Mouse (Mus musculus) naive thymus-derived CD4-positive, alpha-beta T cell, adult 2 months (primary cell): ENCODE measurements at regions not wholly inside any gene's neighbourhood (a gene's known extent, or its start where the extent isn't known, plus 50 kb on each side); places are given as distances from the start of the nearest gene placed in this dataset.
"Not testable (repeated sequence)": the region's sequence is repeated elsewhere in the genome, so short reads cannot be mapped to it uniquely, and the experiment has no call there.

Experiments used
- DNase-seq: peaks from one replicate; pipeline ENCODE4 v3.0.0-alpha.2; 2011; ENCODE audit warnings: low read depth

DNA sequence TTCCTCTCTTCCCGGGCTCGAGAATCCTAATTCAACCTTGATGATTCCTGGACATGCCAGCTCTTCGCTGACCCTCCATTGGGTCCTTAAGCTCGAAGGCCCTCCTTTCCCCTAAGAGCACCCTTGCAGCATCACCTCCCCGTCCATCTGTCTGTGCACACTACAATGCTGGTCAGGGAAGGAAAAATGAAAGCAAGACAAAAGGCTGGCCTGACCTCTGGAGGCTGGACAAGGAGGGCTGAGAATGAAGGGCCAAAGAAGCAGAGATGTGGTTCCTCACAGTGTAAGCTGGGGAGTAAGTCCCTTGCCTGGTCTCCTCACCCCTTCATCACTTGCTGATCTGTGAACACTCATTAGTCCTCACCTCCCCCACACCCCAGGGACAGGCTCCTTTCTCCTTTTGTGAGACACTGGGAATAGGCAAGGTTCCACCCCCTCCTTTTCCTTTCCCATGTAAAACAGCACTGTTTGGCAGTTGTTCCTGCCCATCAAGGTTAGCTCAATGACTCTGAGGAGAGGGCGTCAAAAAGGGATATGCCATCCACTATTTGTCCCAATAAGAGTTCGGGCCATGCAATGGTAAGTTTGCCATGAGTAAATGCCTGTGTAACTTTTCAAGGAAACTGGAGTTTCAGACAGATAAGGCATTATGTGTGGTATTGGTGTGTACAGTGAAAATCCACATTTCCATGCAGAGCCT lies 332.3 kb downstream of the Diras2 start:
- no peak for DNase-seq

DNA sequence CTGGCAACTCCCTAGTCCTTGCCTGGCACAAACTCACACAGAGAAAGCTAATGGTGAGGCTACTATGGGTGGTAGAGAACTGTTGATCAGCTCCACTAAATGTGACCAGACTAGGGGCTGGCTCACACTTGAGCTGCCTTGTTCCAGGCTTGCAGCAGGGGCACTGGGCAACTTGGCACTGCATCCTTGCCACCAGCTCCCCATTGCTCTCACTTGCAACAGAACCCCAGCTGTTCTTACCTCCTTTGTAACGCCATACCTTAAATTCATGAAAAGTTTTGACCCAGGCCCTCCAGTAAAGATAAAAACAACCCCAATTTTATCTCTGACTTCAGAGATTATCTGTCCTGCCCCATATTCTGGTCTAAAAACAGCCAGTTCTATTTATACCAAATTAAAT lies 328.7 kb downstream of the Diras2 start:
- DNase-seq = no peak

DNA sequence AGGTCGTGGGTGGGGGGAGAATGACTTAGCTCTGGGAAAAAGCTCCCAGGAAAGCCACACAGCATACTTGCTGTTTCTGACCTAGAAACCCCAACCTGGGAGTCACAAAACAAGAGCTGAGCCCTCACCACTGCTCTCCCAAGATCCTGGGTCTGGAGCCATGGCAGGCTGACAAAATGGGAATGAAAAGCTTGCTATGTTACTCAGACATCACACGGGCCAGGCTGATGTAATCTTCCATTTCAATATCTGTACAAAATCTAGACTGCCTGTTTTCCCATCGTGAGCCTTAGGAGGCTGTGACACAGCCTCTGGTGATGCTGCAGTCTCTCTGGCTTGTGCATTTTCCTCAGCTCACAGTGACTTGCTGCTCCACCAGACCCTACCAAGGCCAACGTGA lies 325.1 kb downstream of the Diras2 start:
- no peak for DNase-seq

DNA sequence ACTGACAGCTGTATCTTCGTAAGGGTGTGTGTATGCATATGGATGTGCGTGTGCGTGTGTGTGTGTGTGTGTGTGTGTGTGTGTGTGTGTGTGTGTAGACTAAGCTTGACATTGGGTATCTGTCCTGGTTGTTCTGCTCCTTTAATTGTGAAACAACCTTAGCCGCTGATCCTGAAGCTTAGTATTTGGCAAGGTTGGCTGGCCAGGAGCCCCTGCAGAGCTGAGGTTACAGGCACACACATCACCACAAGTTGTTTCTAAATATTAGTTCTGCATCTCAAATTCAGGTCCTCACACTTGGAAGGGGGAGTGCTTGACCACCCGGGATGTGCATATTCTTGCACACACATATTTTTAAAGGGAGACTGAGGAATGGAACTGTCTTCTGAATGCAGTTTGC lies 314.7 kb downstream of the Diras2 start:
- no peak for DNase-seq

DNA sequence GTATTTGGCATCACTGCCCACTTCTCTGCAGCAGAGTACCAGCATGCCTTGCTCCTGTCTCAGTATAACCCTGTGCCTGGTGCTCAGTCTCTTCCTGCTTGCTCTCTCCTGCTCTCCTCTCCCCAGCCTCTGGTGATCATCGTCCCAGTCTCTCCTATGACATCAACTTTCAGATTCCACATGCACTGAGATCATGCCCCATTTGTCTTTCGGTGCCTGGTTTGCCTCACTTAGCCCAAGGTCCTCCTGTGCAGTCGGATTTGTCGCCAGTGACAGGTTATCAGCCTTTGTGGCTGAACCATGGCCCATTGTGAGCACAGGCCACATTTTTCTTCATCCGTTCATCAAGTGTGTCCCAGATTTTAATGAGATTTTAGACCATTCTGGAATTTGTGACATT lies 314.0 kb downstream of the Diras2 start:
- no peak for DNase-seq

DNA sequence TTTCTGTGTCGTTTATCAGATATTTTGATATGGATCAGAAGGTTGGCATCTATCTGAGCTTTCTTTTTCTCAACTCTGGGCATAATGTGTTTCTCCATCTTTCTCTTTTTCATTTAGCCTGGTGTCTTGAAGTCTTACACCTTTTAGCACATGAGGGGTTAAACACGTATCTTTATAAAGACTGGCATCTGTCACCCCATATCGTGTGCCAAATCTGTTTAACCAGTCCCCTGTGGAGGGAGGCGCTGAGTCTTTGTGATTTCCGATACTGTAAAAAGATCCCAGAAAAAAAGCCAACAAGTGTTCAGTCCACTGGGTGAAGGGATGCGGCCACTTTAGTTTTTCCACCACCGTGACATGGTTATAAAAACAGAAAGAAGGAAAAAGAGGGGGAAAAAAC lies 313.3 kb downstream of the Diras2 start:
- DNase-seq = no peak

DNA sequence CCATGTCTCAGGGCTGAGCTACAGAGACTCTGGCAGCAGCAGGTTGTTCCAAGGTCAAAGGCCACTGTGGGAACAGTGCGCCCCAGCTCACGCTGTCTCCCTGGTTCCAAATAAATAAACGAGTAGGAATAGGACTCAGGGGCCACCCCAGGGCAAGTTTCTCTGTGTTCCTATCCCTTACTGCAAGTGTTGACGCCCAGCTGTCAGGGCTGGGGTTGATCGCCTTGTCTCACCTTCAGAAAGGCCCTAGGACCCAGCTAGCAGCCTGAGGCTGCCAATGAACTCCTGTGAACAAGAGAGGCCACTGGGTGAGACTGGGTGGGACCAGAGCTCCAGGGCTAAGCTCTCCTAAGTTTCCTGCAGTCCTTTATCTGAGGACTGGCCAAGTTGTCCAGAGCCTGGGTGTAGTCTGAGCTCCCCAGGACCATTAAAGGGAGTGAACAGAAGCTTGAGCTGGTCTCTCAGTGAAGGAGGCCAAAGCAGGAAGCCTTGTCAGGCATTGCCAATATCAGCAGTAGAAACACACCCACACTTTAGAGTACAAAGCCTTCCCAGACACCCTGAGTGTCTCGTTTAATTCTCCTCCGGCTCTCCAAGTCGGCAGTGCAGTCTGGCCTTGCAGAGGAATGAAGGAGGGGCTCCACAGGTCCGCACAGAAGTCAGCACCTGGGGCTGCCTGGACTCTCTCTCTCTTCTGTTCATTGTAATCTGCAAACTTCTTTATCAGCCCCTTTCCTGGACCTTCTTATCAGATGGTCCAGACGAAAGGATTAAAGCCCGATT lies 308.6 kb downstream of the Diras2 start:
- DNase-seq = no peak

DNA sequence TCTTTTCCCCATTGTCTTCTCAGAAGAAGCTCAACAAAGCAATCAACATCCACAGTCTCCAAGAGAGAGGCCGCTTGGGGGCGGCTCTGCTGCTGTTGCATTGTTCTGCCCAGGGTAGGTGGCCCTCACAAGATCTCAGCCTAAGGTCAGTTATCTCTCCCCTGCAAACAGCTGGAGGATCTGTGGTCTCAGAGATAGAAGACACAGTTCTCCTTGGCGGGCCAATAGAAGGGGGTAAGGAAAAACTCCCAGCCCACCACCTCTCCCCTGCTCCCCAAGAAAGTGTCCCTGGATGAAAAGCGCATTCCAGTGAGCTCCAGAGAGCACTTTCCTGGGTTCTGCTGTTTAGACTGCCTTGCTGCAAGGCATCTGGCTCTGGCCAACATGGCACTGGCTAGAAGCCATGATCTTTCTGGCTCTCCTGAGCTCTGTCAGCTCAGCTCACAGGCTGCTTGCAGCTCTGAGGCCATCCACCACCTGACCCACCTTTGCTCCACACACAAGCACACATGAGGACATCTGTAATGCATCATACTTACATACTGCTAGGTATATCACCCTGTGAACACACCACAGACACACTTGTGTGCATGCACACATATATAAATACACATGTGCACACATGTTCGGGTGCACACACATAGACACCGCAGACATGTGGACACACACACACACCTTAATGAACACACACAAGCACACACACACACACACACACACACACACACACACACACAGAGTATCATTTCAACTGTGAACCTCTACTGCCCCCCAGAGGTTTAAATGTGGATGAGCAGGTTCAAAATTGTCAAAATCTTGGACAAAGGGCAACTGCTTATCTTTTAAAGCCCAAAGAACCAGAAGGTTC lies 307.7 kb downstream of the Diras2 start:
- DNase-seq = peak; percentile 69

DNA sequence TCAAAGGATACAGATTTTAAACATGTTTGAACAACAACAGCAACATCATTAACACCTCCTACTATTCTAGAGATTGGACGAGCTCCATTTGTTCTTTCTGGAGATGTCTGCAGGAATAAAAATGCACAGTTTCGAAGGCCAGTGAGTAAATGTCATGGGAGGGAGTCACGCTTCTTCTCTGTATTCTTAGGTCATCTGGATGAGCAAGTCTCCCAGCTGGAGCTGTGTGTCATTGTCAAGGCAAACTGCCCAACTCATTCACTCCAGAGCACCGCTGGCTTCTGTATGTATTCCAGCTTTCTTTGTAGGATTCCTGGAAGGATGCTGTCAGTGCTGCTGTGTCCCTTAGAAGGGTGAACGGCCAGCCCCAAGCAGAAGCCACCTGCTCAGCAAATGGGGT lies 297.1 kb downstream of the Diras2 start:
- DNase-seq = no peak

DNA sequence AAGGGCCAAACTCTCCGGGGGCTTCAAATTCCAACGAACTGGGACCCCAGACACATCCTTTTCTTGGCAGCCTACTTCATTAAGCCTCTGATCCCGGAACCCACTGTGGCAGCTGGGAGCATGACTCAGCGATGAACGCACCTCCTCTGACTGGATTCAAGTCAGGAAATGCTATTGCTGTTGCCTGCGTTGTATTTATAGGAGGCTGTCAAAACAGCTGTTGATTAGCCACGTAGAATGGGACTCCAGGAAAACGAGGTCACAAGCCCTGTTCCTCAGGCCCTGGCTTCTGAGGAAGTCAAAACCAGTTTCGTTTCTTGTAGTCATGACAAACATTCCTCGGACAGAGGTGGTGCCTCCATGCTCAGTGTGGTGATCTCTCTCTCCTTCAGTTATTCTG lies 295.0 kb downstream of the Diras2 start:
- DNase-seq = no peak

DNA sequence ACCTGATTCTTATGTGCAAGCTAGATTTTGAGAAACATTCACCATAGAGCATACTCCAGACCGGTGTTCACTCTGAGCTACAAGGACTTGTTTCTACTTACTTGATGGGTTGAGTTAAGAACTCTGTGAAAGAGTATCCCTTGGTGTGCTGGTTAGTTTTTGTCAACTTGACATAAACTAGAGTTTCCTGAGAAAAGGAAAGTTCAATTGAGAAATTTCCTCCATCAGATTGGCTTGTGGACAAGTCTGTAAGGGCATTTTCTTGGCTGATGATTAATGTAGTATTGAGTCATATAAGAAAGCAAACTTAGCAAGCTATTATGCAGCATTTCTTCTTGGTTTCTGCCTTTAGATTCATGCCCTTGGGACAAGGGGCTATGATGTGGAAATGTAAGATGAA lies 291.5 kb downstream of the Diras2 start:
- no peak for DNase-seq

DNA sequence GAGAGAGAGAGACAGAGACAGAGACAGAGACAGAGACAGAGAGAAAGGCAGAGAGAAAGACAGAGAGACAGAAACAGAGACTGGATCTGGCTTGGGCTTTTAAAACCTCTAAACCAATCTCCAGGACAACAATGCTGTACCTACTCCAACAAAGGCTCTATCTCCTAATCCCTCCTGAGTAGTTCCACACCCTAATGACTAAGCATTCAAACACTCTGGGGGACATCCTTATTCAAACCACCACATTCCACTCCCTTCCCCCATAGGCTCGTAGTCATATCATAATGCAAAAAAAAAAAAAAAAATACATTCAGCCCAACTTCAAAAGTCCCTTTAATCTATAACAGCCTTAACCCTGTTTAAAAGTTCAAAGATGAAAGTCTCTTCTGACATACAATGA lies 289.3 kb downstream of the Diras2 start:
- DNase-seq = no peak

DNA sequence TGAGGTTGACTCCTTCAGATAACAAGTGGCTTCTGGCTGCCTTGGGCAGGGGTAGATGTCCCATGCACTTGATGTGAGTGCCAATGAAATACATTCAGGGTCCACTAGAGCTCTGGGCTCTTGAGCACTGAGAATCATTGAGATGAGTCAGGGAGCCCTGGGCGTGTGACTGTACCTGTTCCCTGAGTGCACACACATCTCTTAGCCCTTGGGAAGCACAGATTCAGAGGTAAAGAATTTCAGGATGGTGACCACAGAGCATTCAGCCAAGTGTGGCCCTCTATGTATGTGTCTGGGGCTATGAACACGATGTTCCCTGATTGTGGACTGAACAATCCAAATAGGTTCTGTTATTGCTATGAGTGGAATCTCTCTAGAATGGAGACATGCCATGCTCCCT lies 281.6 kb downstream of the Diras2 start:
- DNase-seq = no peak

DNA sequence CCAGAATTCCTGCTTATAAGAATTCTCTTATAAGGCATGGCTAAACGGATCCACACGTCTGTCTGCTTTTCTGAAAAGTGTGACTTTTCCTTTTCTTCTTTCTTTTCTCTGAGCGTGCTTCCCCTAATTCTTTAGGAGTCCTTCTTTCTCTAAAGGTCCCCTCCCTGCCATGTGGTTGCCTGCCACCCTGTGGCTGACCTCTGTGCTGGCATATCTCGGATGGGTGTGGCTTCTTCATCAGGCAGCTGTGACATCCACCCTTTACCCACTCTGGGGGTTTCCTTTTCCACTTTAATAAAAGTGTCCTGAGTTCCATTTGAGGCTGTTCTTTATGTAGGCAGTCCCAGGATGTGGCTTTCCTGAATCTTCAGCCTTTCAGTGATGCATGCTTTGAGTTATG lies 280.7 kb downstream of the Diras2 start:
- no peak for DNase-seq

DNA sequence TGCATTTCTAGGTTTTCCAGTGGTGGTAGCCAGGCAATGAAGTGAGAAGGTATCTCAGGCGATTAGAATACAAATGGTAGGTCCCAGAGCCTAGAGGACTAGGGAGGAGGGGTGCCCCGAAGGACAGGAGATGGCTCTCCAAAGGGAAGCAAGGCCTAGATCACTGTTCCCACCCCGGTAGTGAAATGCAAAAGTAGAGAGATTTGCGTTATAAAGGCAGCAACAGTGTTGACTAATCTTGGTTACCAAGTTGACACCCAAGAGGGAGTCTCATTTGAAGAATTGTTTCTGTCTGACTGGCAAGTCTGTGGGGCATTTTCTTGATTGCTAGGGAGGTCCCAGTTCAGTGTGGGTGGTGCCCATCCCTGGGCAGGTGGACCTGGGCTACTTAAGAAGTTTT lies 278.8 kb downstream of the Diras2 start:
- no peak for DNase-seq

DNA sequence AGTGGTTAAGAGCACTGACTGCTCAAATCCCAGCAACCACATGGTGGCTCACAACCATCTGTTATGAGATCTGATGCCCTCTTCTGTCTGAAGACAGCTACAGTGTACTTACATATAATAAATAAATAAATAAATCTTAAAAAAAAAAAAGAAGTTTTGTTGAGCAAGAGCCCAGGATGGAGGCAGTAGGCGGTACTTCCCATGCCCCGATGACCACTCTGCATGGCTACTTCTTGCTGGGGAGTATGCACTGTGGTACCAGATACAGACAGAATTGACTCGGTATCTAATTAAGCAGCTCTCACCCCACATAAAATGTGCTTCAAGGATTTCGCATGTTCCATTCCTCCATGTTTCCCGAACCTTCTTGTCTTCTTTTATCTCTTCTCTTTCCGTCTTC lies 278.4 kb downstream of the Diras2 start:
- DNase-seq = not testable (repeated sequence)

DNA sequence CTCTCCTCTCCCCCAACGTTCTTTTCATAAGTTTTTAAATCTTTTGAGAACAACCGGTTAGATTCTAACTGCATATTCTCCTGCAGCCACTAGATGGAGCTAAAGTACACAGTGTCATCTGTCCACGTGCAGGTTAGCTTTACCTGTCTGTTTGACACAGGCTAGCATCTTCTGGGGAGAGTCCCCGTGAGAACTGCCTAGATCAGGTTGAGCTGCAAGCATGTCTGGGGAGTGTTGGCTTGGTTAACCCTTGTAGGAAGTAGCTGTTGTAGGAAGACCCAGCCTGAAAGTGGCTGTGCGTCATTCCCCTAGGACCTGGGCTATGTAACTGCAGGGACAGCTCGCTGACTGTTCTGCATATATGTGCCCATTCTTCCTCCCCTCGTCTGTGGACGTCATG lies 277.9 kb downstream of the Diras2 start:
- peak; percentile 71 for DNase-seq

DNA sequence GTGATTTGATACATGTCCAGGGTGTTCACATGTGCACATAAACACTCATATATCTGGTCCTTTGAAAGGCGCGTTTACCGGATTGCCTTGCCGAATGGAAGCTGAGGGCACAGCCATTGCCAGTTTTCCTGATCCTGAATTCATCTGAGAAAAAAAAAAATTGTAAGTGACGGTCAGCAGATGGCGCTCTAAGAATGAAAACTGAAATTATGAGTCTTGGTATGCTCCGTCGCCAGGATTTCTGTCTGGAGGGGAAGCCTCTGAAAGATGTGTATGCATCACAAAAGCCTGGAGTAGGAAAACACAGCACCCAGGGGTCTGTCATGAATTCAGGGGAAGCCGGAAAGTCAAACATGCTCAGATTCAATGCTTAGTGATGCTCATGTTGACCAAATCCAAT lies 276.9 kb downstream of the Diras2 start:
- DNase-seq = peak; percentile 67

DNA sequence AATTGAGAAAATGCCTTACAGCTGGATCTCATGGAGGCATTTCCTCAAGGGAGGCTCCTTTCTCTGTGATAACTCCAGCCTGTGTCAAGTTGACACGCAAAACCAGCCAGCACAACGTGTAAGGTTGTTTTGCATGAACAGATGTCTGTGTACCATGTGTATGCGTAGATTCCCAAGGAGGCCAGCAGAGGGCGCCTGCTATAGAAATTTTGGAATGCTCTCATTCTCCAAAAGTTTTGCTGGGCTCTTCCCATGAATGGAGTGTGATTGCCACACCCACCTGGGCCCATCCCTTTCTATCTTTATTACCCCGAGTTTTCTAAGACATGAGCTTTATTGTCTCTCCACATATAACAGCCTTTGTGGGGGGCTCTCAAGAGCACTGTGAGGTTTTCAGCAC lies 275.4 kb downstream of the Diras2 start:
- DNase-seq = no peak

DNA sequence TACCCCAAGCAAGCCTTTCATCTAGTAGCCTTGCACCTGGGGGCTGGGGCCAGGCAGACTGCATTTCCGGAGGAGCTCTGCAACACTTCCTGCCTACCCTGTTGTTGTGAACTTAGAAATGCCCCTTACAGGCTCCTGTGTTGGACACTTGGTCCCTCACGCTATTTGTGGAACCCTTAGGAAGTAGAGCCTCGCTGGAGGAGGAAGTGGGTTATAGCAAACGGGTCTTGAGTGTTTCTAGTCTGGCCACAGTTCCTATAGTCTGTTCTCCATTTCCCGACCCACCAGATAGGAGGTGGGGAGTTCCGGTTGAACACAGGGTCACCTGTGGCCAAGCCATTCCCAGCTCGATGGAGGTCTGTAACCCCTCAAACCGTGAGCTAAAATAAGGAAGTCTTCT lies 272.7 kb downstream of the Diras2 start:
- no peak for DNase-seq

DNA sequence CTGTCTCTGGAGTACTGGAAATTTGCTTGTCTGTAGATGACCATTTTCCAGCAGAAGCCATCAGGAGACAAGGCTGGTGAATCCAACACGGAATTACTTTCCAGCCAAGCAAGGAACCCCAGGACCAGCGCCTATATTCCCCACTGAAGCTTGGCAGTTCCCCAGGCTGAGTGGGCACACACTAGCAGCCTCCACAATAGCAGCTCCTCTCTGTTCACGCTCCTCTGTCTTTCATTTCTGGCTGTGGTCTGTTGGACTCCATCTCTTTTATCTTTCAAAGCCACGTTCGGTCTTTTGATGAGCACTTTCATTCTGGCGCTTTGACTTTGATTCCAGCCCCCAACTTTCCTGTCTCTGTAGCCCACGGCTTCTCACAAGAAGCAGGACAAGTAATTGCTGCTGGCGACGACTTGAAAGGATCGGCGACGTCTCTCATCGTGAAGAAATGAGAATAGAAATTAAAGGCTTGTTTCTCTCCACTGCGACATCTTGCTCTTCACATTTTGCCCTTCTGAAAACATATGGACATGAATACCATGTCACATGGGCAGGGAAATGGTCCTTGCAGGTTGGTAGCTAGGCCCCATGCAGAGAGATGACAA lies 268.0 kb downstream of the Diras2 start:
- peak; percentile 20 for DNase-seq

DNA sequence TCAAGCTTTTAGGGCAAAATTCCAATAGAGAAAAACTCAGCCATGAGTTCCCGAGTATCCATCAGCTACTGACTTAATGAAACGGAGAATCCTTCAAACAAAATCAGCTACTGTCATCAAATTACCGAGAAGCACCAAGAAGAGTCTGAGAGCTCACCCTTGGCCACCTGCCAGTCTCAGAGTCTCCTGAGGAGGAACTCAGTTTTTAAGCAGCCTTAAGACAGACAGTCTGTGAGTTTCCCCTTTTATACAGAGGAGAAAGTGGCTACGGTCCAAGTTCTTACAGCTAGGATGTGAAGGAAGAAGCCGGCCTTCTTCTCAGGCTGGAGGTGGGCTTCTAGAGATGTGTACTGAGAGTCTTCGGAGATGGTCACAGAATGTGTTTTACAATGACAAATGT lies 262.8 kb downstream of the Diras2 start:
- DNase-seq = no peak
